8 mouse cellular contexts compared by ENCODE assay signal in genomic region chr13:55329109-55329682, GRCm38 (mm10). TPM values are rescaled to one million over a fixed set of nuclear protein-coding genes. Genes with fewer than 3 reads are reported as not detected.
DNase-seq lines count a peak whose midpoint lies in the region; ATAC-seq and TF ChIP-seq lines count a peak whose summit lies in the region.

No protein-coding gene starts in this region.

- peak overlapping the region; percentile 65 for H3K4me3 ChIP-seq in lung, embryonic 14.5 days (ENCODE audit: low read depth, low read length)
- peak overlapping the region; percentile 64 for H3K4me3 ChIP-seq in bone marrow macrophage, adult 2 months (ENCODE audit: insufficient read depth, low read length)
- H3K4me3 ChIP-seq in forebrain, embryonic 10.5 days, result peak overlapping the region; percentile 78
- H3K4me3 ChIP-seq in limb, embryonic 10.5 days, result peak overlapping the region; percentile 76
- H3K4me3 ChIP-seq in midbrain, embryonic 16.5 days (ENCODE audit: low read depth, low read length), result peak overlapping the region; percentile 64

- no peak for TF ChIP-seq CTCF in lung, embryonic 14.5 days (IDR thresholded peaks at IDR 0.05; ENCODE audit: low read depth)
- no peak for TF ChIP-seq CTCF in bone marrow macrophage, adult 2 months (IDR thresholded peaks at IDR 0.05; ENCODE audit: low read depth, low read length)

- H3K27me3 ChIP-seq in lung, embryonic 14.5 days (ENCODE audit: insufficient read depth, low read length), result no peaks in the 10 kb centered on the region
- peaks cover 17% of the 10 kb centered on the region for H3K27me3 ChIP-seq in forebrain, embryonic 10.5 days (ENCODE audit: poor library complexity, severe bottlenecking)
- H3K27me3 ChIP-seq in limb, embryonic 10.5 days (ENCODE audit: low read depth, poor library complexity, severe bottlenecking), result peaks cover 5% of the 10 kb centered on the region; the same call in 1 of the 2 replicates
- H3K27me3 ChIP-seq in midbrain, embryonic 16.5 days (ENCODE audit: control insufficient read depth, insufficient read depth, low read depth, low read length), result no peaks in the 10 kb centered on the region

- peak overlapping the region; percentile 90 for H3K4me2 ChIP-seq in lung, embryonic 14.5 days
- peak overlapping the region; percentile 96 for H3K4me2 ChIP-seq in midbrain, embryonic 16.5 days (ENCODE audit: low read length)

- peak; percentile 45; the same call in 1 of the 2 replicates for ATAC-seq in lung, embryonic 14.5 days (ENCODE audit: insufficient read depth)
- peak; percentile 15 for ATAC-seq in midbrain, embryonic 16.5 days

- H3K9ac ChIP-seq in lung, embryonic 14.5 days, result peak overlapping the region; percentile 70
- H3K9ac ChIP-seq in midbrain, embryonic 16.5 days (ENCODE audit: low read depth, low read length), result peak overlapping the region; percentile 69

- peaks cover 8% of the 10 kb centered on the region for H3K4me1 ChIP-seq in lung, embryonic 14.5 days (ENCODE audit: insufficient read depth)
- peaks cover 14% of the 10 kb centered on the region for H3K4me1 ChIP-seq in bone marrow macrophage, adult 2 months (ENCODE audit: control insufficient read depth, insufficient read depth, low read length)
- H3K4me1 ChIP-seq in forebrain, embryonic 10.5 days, result peaks cover 44% of the 10 kb centered on the region
- H3K4me1 ChIP-seq in limb, embryonic 10.5 days, result peaks cover 37% of the 10 kb centered on the region
- peaks cover 15% of the 10 kb centered on the region for H3K4me1 ChIP-seq in midbrain, embryonic 16.5 days (ENCODE audit: control insufficient read depth, insufficient read depth, low read length)

- no peaks in the 10 kb centered on the region for H3K9me3 ChIP-seq in lung, embryonic 14.5 days (ENCODE audit: low read depth, low read length)
- H3K9me3 ChIP-seq in forebrain, embryonic 10.5 days, result no peaks in the 10 kb centered on the region
- no peaks in the 10 kb centered on the region for H3K9me3 ChIP-seq in limb, embryonic 10.5 days (replicated peaks)
- H3K9me3 ChIP-seq in midbrain, embryonic 16.5 days (replicated peaks; ENCODE audit: control insufficient read depth, low read length, poor library complexity, severe bottlenecking), result no peaks in the 10 kb centered on the region

- peaks cover 29% of the 10 kb centered on the region for H3K36me3 ChIP-seq in lung, embryonic 14.5 days (ENCODE audit: insufficient read depth)
- peaks cover 31% of the 10 kb centered on the region for H3K36me3 ChIP-seq in forebrain, embryonic 10.5 days (replicated peaks)
- peaks cover 26% of the 10 kb centered on the region for H3K36me3 ChIP-seq in limb, embryonic 10.5 days
- H3K36me3 ChIP-seq in midbrain, embryonic 16.5 days (ENCODE audit: control insufficient read depth, insufficient read depth, low read length), result peaks cover 12% of the 10 kb centered on the region

- under 1% methylated on average over 29 of the region's 29 CpGs for WGBS in lung, embryonic 14.5 days
- WGBS in forebrain, embryonic 10.5 days, result 1% methylated on average over 29 of the region's 29 CpGs
- WGBS in limb, embryonic 10.5 days, result under 1% methylated on average over 28 of the region's 29 CpGs
- WGBS in midbrain, embryonic 16.5 days, result 2% methylated on average over 26 of the region's 29 CpGs

- no peak for TF ChIP-seq POLR2A in bone marrow macrophage, adult 2 months (IDR thresholded peaks at IDR 0.05; ENCODE audit: borderline replicate concordance, low read depth, low read length)

- no peak for DNase-seq in lung, embryonic 14.5 days
- no peak for DNase-seq in lung, adult 18-20 months
- DNase-seq in forebrain, embryonic 10.5 days (ENCODE audit: extremely low spot score, low spot score), result no peak
- DNase-seq in limb, embryonic 10.5 days (ENCODE audit: low spot score), result no peak
- no peak for DNase-seq in frontal cortex, postnatal 36 days (ENCODE audit: low spot score in 2 of 2)
- DNase-seq in urinary bladder, postnatal 14 days (ENCODE audit: low spot score), result no peak

- peak overlapping the region; percentile 95 for H3K27ac ChIP-seq in lung, embryonic 14.5 days (ENCODE audit: low read depth)
- no peak overlapping the region for H3K27ac ChIP-seq in bone marrow macrophage, adult 2 months (ENCODE audit: insufficient read depth, low read depth, low read length)
- peak overlapping the region; percentile 97 for H3K27ac ChIP-seq in forebrain, embryonic 10.5 days
- H3K27ac ChIP-seq in limb, embryonic 10.5 days, result peak overlapping the region; percentile 97
- H3K27ac ChIP-seq in midbrain, embryonic 16.5 days (ENCODE audit: low read length), result peak overlapping the region; percentile 70

RNA-seq across cellular contexts. Expression of gene Mxd3, which starts 0.4 kb away (rescaled TPM):
- 45.6 and 46.2 TPM in 2 replicates for polyA plus RNA-seq in lung, embryonic 14.5 days (2014; fragmentation: Nextera tagmentation; extraction: Ambion mirVana)
- polyA plus RNA-seq in bone marrow macrophage, adult 2 months (2012; ENCODE audit: insufficient read depth, insufficient read length, missing spikeins), result 8.6 and 8.8 TPM in 2 replicates
- 23.0 and 28.5 TPM in 2 replicates for polyA plus RNA-seq in forebrain, embryonic 10.5 days (2016; fragmentation: Nextera tagmentation; extraction: Ambion mirVana)
- polyA plus RNA-seq in limb, embryonic 10.5 days (2016; fragmentation: Nextera tagmentation; extraction: Ambion mirVana), result 15.8 and 27.5 TPM in 2 replicates
- 6.9 and 7.9 TPM in 2 replicates for polyA plus RNA-seq in midbrain, embryonic 16.5 days (2015; fragmentation: Nextera tagmentation; extraction: Ambion mirVana)

RNA-seq across cellular contexts. Expression of gene Rab24, which starts 7.5 kb away (rescaled TPM):
- 74.1 and 80.9 TPM in 2 replicates for polyA plus RNA-seq in lung, embryonic 14.5 days (2014; fragmentation: Nextera tagmentation; extraction: Ambion mirVana)
- 75.6 and 91.3 TPM in 2 replicates for polyA plus RNA-seq in bone marrow macrophage, adult 2 months (2012; ENCODE audit: insufficient read depth, insufficient read length, missing spikeins)
- 67.1 and 76.5 TPM in 2 replicates for polyA plus RNA-seq in forebrain, embryonic 10.5 days (2016; fragmentation: Nextera tagmentation; extraction: Ambion mirVana)
- 79.0 and 85.8 TPM in 2 replicates for polyA plus RNA-seq in limb, embryonic 10.5 days (2016; fragmentation: Nextera tagmentation; extraction: Ambion mirVana)
- polyA plus RNA-seq in midbrain, embryonic 16.5 days (2015; fragmentation: Nextera tagmentation; extraction: Ambion mirVana), result 91.0 and 92.2 TPM in 2 replicates

RNA-seq across cellular contexts. Expression of gene Prelid1, which starts 8.9 kb away (rescaled TPM):
- polyA plus RNA-seq in lung, embryonic 14.5 days (2014; fragmentation: Nextera tagmentation; extraction: Ambion mirVana), result 546 and 576 TPM in 2 replicates
- 283 TPM in 2 replicates for polyA plus RNA-seq in bone marrow macrophage, adult 2 months (2012; ENCODE audit: insufficient read depth, insufficient read length, missing spikeins)
- polyA plus RNA-seq in forebrain, embryonic 10.5 days (2016; fragmentation: Nextera tagmentation; extraction: Ambion mirVana), result 502 and 512 TPM in 2 replicates
- polyA plus RNA-seq in limb, embryonic 10.5 days (2016; fragmentation: Nextera tagmentation; extraction: Ambion mirVana), result 472 and 529 TPM in 2 replicates
- polyA plus RNA-seq in midbrain, embryonic 16.5 days (2015; fragmentation: Nextera tagmentation; extraction: Ambion mirVana), result 319 and 320 TPM in 2 replicates

RNA-seq across cellular contexts. Expression of gene Lman2, which starts 33.4 kb away (rescaled TPM):
- 105 and 106 TPM in 2 replicates for polyA plus RNA-seq in lung, embryonic 14.5 days (2014; fragmentation: Nextera tagmentation; extraction: Ambion mirVana)
- 94.1 and 94.6 TPM in 2 replicates for polyA plus RNA-seq in bone marrow macrophage, adult 2 months (2012; ENCODE audit: insufficient read depth, insufficient read length, missing spikeins)
- 97.8 and 100 TPM in 2 replicates for polyA plus RNA-seq in forebrain, embryonic 10.5 days (2016; fragmentation: Nextera tagmentation; extraction: Ambion mirVana)
- polyA plus RNA-seq in limb, embryonic 10.5 days (2016; fragmentation: Nextera tagmentation; extraction: Ambion mirVana), result 112 and 113 TPM in 2 replicates
- polyA plus RNA-seq in midbrain, embryonic 16.5 days (2015; fragmentation: Nextera tagmentation; extraction: Ambion mirVana), result 43.4 and 50.3 TPM in 2 replicates

RNA-seq across cellular contexts. Expression of gene Rgs14, which starts 40.3 kb away (rescaled TPM):
- 0.69 and 1.0 TPM in 2 replicates for polyA plus RNA-seq in lung, embryonic 14.5 days (2014; fragmentation: Nextera tagmentation; extraction: Ambion mirVana)
- polyA plus RNA-seq in bone marrow macrophage, adult 2 months (2012; ENCODE audit: insufficient read depth, insufficient read length, missing spikeins), result 34.7 and 39.1 TPM in 2 replicates
- 0.34 and 0.58 TPM in 2 replicates for polyA plus RNA-seq in forebrain, embryonic 10.5 days (2016; fragmentation: Nextera tagmentation; extraction: Ambion mirVana)
- 0.70 and 1.1 TPM in 2 replicates for polyA plus RNA-seq in limb, embryonic 10.5 days (2016; fragmentation: Nextera tagmentation; extraction: Ambion mirVana)
- polyA plus RNA-seq in midbrain, embryonic 16.5 days (2015; fragmentation: Nextera tagmentation; extraction: Ambion mirVana), result 0.34 and 0.62 TPM in 2 replicates
